Mouse (Mus musculus): ENCODE measurements around the gene Dhx58.

DNA sequence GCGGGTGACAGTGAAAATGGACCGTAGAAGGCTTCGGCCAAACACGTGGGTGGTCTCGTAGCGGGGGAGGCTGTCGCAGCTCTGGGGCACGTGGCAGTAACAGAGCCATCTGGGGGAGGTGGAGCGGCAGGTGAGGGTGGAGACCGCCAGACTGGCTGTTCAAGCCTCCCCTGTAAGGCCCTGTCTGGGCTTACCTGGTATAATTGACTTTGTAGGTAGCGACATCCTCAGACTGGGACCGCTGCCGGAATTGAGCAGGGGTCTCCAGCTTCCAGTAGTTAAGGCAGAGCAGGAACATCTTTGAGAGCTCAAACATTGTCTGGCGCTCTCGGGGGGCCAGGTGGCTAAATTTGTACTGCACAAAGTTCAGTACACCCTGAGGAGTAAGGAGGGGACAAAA is 6.5 kb upstream of the Dhx58 start:
- TF ChIP-seq SRF (IDR thresholded peaks at IDR 0.05; ENCODE audit: control insufficient read depth, insufficient read length, low read depth) (no peak), USF1 (IDR thresholded peaks at IDR 0.05; ENCODE audit: low read depth) (no peak), POLR2A (IDR thresholded peaks at IDR 0.05; ENCODE audit: insufficient read length, low read depth) (no peak), CEBPB (IDR thresholded peaks at IDR 0.05; ENCODE audit: insufficient read depth, poor library complexity, severe bottlenecking) (no peak), TCF12 (IDR thresholded peaks at IDR 0.05; ENCODE audit: insufficient read depth, poor library complexity, severe bottlenecking) (no peak), MAX (IDR thresholded peaks at IDR 0.05; ENCODE audit: low read depth) (no peak)
